In the genomic region with DNA sequence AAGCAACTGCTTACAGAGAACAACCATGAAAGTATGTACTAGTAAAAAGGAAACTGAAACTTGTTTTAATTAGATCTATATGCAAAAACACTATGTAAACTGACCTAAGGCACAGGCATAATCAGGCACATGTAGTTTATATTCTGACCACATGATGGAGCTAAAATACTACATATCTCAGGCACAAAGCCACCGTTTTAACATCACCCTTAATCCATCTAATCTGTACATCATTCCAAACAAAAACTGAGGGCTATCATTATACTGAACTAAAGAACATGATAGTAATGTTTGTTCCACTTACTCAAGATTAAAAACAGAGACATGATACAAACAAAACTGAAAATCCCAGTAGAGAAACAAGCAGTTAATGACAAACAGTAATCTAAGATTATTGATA, we compare ENCODE assay signal across 8 mouse cellular contexts. TPM values are rescaled to one million over a fixed set of nuclear protein-coding genes. Genes with fewer than 3 reads are reported as not detected.
A peak's percentile ranks its signal among the peaks of the same experiment; 100 is the strongest.
DNase-seq lines count a peak whose midpoint lies in the region; ATAC-seq lines count a peak whose summit lies in the region.

No protein-coding gene starts in this region.

- H3K27me3 ChIP-seq in neural tube, embryonic 14.5 days (ENCODE audit: control insufficient read depth, insufficient read depth, low read length): no peaks in the 10 kb centered on the region
- no peaks in the 10 kb centered on the region for H3K27me3 ChIP-seq in neural tube, embryonic 15.5 days (replicated peaks)
- H3K27me3 ChIP-seq in forebrain, embryonic 14.5 days (replicated peaks; ENCODE audit: control insufficient read depth, insufficient read depth, low read length): no peaks in the 10 kb centered on the region

- peak; percentile 31; the same call in 1 of the 2 replicates for ATAC-seq in neural tube, embryonic 14.5 days (ENCODE audit: low read depth)
- no peak; the same call in 1 of the 2 replicates for ATAC-seq in neural tube, embryonic 15.5 days (ENCODE audit: low FRiP score)
- peak; percentile 57; the same call in 1 of the 2 replicates for ATAC-seq in forebrain, embryonic 14.5 days

- no peak overlapping the region for H3K9ac ChIP-seq in neural tube, embryonic 14.5 days (replicated peaks; ENCODE audit: low read depth, low read length)
- H3K9ac ChIP-seq in neural tube, embryonic 15.5 days (replicated peaks): no peak overlapping the region
- H3K9ac ChIP-seq in forebrain, embryonic 14.5 days (ENCODE audit: low read length): no peak overlapping the region

- DNase-seq in heart, adult 8-10 months (ENCODE audit: low spot score): peak; percentile 57
- no peak for DNase-seq in heart, postnatal 14 days
- DNase-seq in forebrain, embryonic 14.5 days (ENCODE audit: low spot score): peak; percentile 81
- peak; percentile 54 for DNase-seq in retina, adult 2 months (ENCODE audit: low read depth, low spot score)
- DNase-seq in urinary bladder, postnatal 25 days (ENCODE audit: low spot score): no peak
- no peak for DNase-seq in adrenal gland, adult 2 months

- 6% methylated on average over 1 of the region's 1 CpGs for WGBS in neural tube, embryonic 14.5 days
- WGBS in neural tube, embryonic 15.5 days: 2% methylated on average over 1 of the region's 1 CpGs
- 0% methylated on average over 1 of the region's 1 CpGs for WGBS in forebrain, embryonic 14.5 days

- H3K4me3 ChIP-seq in neural tube, embryonic 14.5 days (ENCODE audit: low read depth, low read length): no peak overlapping the region
- no peak overlapping the region for H3K4me3 ChIP-seq in neural tube, embryonic 15.5 days (replicated peaks)
- no peak overlapping the region for H3K4me3 ChIP-seq in forebrain, embryonic 14.5 days (ENCODE audit: low read depth, low read length)

- intact Hi-C loops in heart, postnatal 14 days (cut with DNase I): loop anchor here (5.0 kb wide), 3 partner anchors 226 to 801 kb away; no protein-coding TSS in a partner anchor

- no peak overlapping the region for H3K4me2 ChIP-seq in neural tube, embryonic 14.5 days (ENCODE audit: low read depth, low read length)
- no peak overlapping the region for H3K4me2 ChIP-seq in neural tube, embryonic 15.5 days
- H3K4me2 ChIP-seq in forebrain, embryonic 14.5 days (ENCODE audit: low read length): no peak overlapping the region

- no peak overlapping the region for H3K27ac ChIP-seq in neural tube, embryonic 14.5 days (ENCODE audit: low read depth, low read length)
- no peak overlapping the region for H3K27ac ChIP-seq in neural tube, embryonic 15.5 days (replicated peaks)
- no peak overlapping the region for H3K27ac ChIP-seq in forebrain, embryonic 14.5 days (ENCODE audit: low read depth, low read length)

- no peaks in the 10 kb centered on the region for H3K4me1 ChIP-seq in neural tube, embryonic 14.5 days (ENCODE audit: control insufficient read depth, insufficient read depth, low read length)
- H3K4me1 ChIP-seq in neural tube, embryonic 15.5 days: no peaks in the 10 kb centered on the region; the same call in 1 of the 2 replicates
- no peaks in the 10 kb centered on the region for H3K4me1 ChIP-seq in forebrain, embryonic 14.5 days (ENCODE audit: control insufficient read depth, insufficient read depth, low read length)

- H3K9me3 ChIP-seq in neural tube, embryonic 14.5 days (ENCODE audit: control insufficient read depth, low read length): no peaks in the 10 kb centered on the region
- H3K9me3 ChIP-seq in neural tube, embryonic 15.5 days (replicated peaks): no peaks in the 10 kb centered on the region
- H3K9me3 ChIP-seq in forebrain, embryonic 14.5 days (replicated peaks; ENCODE audit: control insufficient read depth, low read length): no peaks in the 10 kb centered on the region

- H3K36me3 ChIP-seq in neural tube, embryonic 14.5 days (ENCODE audit: control insufficient read depth, insufficient read depth, low read length): no peaks in the 10 kb centered on the region
- no peaks in the 10 kb centered on the region for H3K36me3 ChIP-seq in neural tube, embryonic 15.5 days
- peaks cover 3% of the 10 kb centered on the region; the same call in 1 of the 2 replicates for H3K36me3 ChIP-seq in forebrain, embryonic 14.5 days (ENCODE audit: control insufficient read depth, insufficient read depth, low read length)

RNA-seq across cellular contexts. Expression of a gene that starts 28.5 kb away (rescaled TPM):
- 10 to 100 TPM; 49.2 to 57.7 (median 53.1) TPM for total RNA-seq in heart, adult 8-10 months (2022)
- total RNA-seq in heart, postnatal 14 days (2021): 10 to 100 TPM; 46.0 to 50.7 TPM
- polyA plus RNA-seq in neural tube, embryonic 14.5 days (2014; fragmentation: Nextera tagmentation; extraction: Ambion mirVana): 97.9 and 112 TPM in 2 replicates
- polyA plus RNA-seq in neural tube, embryonic 15.5 days (2015; fragmentation: Nextera tagmentation; extraction: Ambion mirVana): 80.8 and 84.0 TPM in 2 replicates
- polyA plus RNA-seq in forebrain, embryonic 14.5 days (2014; fragmentation: Nextera tagmentation; extraction: Ambion mirVana): 115 and 132 TPM in 2 replicates
- 100 to 1,000 TPM in 1 of 2 experiments, 10 to 100 TPM in 1; 64.8 to 108 TPM for total RNA-seq in adrenal gland, adult 2 months (2021)
- 0.32 and 0.44 TPM in 2 replicates for polyA plus RNA-seq in adrenal gland, adult 2 months (2012; rRNA removed)

Comparison
In these comparisons a context has a peak if more than half of its experiments do, and no peak if none do; other contexts are left out.
1. DNase-seq: peak in heart, adult 8-10 months (single experiment), forebrain, embryonic 14.5 days (single experiment) and retina, adult 2 months (single experiment); none in heart, postnatal 14 days (0 of 2), urinary bladder, postnatal 25 days (single experiment) and adrenal gland, adult 2 months (single experiment).
2. RNA of a gene that starts 28.5 kb away (polyA plus RNA-seq): 115 to 132 TPM in forebrain, embryonic 14.5 days, 97.9 to 112 TPM in neural tube, embryonic 14.5 days and 80.8 to 84.0 TPM in neural tube, embryonic 15.5 days; 0.32 to 0.44 TPM in adrenal gland, adult 2 months; every median in the first group is over 10 times any median in the second.